Mouse (Mus musculus): ENCODE results near the gene Gm732. TPM values are rescaled to one million over a fixed set of nuclear protein-coding genes. Genes with fewer than 3 reads are reported as not detected.

Gm732 gene
- total RNA-seq (2021), result not detected
- long read RNA-seq, experiment 1, result 0 reads
- long read RNA-seq, experiment 2, result 0 reads

DNA sequence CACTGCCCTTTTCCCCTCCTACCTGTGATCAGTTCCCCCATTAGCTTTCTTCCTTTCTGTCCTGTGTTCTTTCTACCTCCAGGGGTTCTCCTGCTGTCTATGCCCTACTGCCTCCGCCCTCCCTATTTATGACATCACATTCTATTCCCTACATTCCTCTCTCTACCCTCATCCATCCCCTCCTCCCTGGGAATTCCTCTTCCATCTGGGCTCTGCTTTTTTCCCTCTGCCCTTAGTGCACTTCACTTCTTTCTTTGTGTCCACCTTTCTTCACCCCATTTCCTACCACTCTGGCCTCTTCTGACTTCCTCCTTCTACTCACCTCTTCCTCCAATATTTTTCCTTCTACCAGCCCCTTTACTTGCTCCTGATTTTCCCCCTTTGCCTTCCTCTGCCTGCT is at the start of gene Gm732:
Gene Gm732, minus strand, starts transcription at position 101 of the 400 bp plus-strand sequence.
- no peak for TF ChIP-seq CTCF (IDR thresholded peaks at IDR 0.05)
- intact Hi-C loops (cut with DNase I), result no loop called here
- Histone ChIP-seq H3K4me3 (no peak within 1 kb of the TSS), H3K27ac (no peak within 1 kb of the TSS)
- no peak for DNase-seq

Other genes starting within 250 kb of the Gm732 start
- gene Tent5d, start 155.9 kb downstream of the Gm732 start, total RNA-seq (2021), result not detected
- gene 2610002M06Rik, start 132.1 kb downstream of the Gm732 start, total RNA-seq (2021), result 1 to 10 TPM; 4.1 to 4.5 TPM